Mouse (Mus musculus): ENCODE measurements around the gene Pde9a.

The Pde9a gene

DNA sequence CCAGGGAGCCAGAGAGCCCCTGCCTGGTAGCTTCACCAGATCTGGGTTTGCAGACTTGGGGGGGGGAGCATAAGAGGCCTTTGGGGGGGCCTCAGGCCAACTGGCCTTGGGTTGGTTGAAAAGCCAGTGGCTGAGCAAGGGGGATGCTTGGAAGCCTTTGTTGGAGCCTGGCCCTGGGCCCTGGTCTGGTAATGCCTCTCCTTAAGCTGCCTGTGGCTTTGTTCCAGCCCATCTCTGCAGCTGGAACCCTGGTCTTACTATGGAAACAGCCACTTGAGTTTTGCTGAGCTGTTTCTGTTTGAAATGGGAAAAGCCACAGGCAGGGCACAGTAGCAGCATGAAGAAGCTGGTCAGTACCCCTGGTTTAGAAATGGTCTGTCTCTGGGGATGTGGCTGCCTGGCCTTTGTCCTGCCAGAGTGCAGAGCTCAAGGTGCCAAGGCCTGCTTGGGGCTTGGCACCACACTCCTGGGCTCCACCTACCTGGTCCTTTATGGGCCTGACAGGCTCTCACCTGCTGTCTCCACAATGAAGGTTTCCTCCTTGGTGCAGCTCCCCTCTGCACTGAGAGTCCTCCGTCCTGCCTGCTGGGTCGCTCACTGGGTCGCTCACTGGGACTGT lies 3.5 kb downstream of the Pde9a start:
- no peak for DNase-seq

- no peak for DNase-seq
These were observed 5.5 kb downstream of the Pde9a start for GRCm38 (mm10) chr17:31391462-31391861.

DNA sequence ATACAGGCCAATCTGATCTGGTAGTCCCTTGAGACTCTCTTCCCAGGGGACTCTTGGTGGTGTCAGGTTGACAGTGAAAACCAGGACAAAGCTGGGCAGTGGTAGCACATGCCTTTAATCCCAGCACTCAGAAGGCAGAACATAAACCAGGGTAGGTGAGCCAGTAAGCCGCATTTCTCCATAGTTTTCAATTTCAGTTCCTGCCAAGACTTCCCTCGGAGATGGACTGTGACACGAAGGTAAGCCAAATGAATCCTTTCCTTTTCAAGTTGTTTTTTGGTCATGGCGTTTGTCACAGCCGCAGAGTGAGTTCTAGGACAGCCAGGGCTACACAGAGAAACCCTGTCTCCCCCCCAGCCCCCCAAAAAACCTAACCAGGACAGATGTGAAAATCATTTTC lies 6.0 kb downstream of the Pde9a start:
- no peak for DNase-seq

DNA sequence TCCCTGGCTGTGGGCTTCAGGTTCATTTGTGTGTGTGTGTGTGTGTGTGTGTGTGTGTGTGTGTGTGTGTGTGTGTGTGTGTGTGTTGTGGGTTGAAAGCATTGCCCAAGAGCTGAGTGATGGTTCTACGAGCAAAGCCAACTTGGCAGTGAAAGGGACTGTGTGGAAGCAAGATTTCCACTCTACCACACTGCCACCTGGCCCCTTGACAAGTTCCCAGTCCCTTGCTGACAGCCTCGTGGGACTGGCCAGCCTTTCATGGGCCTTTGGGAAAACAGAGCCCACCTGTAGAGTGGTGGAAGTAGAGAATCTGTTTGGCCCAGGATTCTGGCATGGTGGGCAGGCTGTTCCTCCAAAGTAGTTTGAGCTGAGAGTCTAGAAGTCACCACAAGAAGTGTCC lies 7.8 kb downstream of the Pde9a start:
- no peak for DNase-seq

- no peak for DNase-seq
These were observed 14.3 kb downstream of the Pde9a start for GRCm38 (mm10) chr17:31400294-31400693.

DNA sequence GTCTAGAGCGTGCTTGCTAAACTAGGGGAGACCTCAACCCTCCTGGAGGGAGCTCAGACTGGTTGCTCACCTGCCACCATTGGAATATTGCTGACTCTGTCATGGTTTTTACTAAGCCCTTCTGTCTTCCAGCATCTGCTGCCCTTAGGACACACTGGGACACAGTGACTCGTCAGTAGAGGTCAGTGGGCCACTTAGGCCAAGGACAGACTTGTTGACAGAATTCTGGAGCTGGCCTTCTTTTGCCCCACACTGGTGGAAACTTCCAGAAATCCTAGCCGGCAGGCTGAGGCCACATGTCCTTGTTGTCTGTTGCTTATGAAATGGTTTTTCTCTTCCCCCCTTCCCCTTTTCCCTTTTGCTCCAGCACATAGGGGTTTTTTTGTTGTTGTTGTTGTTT lies 15.2 kb downstream of the Pde9a start:
- DNase-seq, result no peak

DNA sequence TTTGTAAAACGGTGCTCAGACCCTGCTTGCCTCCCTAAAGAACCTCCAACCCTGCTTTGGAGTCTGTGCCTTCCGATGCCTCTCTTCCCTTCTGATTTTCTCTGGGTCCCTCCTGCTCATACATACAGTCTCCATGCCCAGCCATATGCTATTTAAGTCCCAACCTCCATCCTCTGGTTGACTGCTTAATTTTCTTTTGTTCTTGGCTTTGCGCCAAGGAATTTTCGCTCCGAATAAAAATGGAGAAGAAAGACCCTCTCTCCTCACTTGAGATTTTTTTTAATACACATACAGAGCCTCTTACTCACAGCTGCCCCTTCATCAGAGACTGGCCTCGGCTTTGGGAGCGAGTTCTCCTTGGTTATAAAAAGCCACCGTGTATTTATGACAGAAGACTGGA lies 16.7 kb downstream of the Pde9a start:
- no peak for DNase-seq

- no peak for DNase-seq
These were observed 19.8 kb downstream of the Pde9a start for GRCm38 (mm10) chr17:31405694-31406227.

DNA sequence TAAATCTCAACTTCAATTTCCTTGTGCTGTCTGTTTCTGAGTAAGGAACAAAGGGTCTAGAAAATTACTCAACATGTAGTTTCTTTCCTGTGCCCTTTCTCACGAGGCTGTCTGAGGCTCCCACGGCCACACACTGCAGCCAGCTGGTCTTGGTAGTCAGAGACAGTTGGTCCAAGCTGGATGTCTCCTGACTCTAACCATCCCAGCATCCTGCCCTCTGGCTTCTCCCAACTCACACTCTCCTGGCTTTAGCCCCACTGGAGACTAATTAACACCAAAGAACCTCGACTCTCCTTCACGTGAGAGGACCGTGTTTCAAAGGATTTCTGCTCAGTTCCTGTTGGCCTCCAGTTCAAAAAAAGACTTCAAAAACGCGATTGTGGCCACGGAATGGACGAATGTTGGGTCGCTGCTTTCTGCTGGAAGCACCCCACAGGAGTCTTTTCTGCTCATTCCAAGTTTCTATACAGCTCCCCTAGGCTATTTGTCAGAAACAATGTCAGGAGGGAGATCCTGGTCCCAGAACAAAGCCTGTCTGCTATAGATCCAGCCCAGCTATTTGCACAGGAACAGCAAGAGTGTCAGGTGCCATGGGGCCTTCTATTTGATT lies 23.8 kb downstream of the Pde9a start:
- no peak for DNase-seq

DNA sequence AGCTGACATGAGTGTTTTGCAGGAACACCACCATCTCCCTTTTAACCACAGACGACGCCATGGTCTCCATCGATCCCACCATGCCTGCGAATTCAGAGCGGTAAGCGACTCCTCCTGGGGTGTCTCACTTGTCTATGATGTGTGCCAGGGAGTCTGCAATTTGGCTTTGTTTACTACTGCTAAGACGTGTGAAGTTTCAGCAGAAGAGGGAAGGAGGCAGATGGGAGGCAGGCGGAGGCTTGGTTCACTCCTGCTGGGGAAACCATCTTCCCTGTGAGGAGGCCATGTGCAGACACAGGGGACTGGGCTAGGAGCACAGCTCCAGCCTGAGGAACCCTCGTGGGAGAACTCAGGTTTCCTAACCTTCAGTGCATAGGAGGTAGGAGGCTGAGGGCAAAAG lies 29.2 kb downstream of the Pde9a start:
- no peak for DNase-seq

DNA sequence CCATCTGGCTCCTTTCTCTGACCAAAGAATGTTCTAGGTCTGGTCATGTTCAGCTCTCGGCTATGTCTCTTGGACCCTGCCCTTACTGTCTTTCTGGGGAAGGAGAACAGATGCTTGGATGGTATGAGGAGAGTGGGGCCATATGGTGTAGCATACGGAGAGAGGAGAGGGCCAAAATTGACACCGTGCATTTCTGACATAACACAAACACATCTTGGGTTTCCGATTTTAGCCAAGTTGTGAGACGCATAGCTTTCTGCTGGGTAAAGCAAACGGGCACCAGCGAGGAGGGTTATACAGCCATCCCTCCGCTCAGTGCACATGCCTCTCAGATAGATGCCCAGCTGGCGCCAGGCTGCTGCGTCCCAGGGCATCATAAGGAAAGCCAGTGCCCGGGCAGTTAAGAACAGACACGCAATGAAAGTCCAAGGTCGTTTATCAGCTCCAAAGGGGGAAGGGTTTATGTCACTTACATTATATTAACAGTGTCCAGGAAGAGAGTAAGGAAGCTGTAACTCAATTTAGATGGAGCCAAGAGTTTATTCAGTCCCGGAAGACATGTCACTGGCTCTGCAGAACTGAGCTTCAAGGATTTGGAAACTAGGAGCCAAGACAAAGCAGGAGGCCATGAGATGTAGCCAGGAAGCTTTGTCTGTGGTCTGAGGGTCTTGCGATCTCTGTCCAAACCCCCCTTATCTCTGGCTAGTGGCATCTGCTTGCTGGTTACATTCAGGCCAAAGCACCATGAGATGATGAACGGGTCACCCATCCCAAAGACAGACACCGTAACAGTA lies 33.0 kb downstream of the Pde9a start:
- peak; percentile 82 for DNase-seq

GRCm38 (mm10) chr17:31419598-31419950 lies 33.6 kb downstream of the Pde9a start:
- DNase-seq, result no peak

- no peak for DNase-seq
These were observed 34.0 kb downstream of the Pde9a start for GRCm38 (mm10) chr17:31419995-31420394.

GRCm38 (mm10) chr17:31420658-31421057 lies 34.6 kb downstream of the Pde9a start:
- DNase-seq, result no peak

DNA sequence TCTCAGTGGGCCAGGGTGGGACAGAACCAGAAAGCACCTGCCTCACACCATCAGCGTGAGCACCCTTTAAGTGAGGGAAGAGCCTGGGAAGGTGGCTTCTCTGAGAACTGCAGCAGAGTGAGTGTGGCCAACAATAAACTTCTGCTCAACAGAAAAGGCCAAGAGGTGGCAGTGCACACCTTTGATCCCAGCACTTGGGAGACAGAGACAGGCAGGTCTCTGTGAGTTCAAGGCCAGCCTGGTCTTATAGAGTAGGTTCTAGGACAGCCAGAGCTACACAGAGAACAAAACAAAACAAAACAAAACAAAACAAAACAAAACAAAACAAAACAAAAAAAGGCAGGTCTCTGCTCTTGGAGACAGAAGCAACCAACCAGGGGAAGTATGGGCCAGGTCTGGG lies 36.4 kb downstream of the Pde9a start:
- no peak for DNase-seq

DNA sequence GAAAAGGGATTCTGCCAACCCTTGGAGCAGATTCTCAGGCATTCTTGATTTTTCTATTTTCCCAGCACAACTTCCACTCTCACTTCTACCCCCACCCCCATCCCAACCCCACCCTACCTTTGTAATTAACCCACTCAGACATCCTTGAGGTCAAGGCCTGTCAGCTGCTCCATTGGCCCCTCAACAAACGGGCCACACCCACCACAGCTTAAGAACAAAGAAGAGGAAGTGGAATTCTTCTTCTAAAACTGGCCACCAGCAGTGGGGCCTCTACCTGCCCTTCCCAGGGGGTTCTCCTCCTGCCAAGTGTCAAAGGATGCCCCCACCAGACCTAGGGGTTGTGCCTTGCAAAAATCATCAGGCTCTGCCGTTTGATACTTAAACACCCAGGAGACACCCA lies 37.0 kb downstream of the Pde9a start:
- DNase-seq, result no peak

DNA sequence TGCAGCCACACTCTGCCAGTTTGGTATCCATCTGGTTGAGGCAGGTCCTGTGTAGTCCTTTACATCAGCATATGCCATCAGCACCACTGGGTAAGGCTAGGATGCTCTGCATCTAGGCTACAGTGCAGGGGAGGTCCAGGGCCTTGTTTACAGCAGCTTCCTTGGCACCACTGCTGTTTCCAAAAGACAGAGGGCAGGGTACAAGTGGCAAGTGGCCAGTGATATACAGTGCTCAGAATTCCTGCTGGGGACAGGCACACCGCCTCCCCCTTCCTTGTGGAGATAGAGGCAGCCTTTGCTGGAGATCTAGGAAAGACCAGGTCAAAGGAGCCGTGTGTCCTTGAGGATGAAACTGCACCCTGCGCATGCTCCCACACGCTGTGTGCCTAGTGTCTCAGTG lies 38.3 kb downstream of the Pde9a start:
- no peak for DNase-seq

- no peak for DNase-seq
These were observed 38.8 kb downstream of the Pde9a start for GRCm38 (mm10) chr17:31424798-31425197.

DNA sequence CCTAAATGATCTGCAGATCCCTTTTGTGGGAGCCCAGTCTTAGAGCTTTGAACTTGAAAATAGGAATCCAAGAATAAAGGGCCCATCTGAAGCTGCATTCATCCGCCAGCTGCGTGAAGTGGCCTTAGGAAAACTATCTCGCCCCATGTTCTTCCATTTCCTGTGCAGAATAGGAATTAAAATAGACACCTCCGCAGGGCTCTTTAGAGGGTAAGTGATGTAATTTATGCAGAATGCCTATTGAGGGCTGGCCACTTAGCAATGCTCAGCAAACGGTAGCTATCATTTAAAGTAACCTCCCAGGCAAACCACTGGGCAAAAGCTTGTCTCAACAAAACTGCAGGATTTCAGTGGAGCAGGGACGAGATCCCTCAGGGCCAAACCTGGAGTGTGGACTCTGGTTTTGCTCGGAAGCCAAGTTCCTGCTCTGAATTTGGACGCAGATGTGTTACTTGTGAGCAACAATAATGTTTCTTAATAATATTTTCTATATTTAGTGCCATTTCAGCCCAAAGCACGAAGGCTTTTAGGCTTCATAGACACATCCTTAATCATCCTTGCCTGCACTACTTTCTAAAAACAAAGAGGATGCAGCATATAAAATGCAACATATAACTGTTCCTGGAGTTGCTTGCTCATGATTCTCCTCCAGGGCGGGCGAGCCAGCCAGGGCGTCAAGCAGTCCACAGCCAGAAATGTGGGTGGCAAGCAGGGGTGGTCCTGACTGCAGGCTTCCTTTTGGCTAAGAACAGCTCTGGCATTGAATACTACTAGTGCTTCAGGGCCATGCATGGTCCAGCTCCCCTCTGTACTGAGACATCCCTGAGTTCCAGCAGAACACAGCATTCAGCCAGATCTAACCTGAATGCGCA lies 40.1 kb downstream of the Pde9a start:
- DNase-seq, result no peak

- DNase-seq, result no peak
These were observed 43.4 kb downstream of the Pde9a start for GRCm38 (mm10) chr17:31429402-31429801.

- no peak for DNase-seq
These were observed 46.9 kb downstream of the Pde9a start for GRCm38 (mm10) chr17:31432878-31433281.

DNA sequence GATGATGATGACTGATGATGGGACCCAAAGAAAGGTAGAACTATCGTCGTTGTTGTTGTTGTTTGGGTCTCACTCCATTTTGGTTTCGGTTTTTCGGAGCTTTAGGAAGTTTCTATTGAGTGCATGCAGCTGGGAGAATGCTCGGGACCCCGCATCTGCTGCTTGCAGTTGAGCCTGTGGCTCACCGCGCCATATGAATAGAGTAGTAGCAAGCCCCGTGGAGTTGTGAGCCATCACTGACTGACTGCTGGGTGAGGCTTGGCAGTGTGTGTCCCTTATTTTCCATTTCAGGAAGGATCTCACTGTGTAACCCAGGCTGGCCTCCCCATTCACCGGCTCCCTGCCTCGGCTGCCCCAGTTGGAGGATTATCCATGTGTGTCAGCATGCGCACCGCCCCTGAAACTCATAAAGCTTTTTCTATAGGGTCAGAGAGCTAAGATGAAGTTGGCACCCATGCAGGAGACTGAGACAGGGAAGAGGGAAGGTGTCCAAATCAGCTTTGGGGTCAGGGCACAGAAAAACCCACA lies 47.5 kb downstream of the Pde9a start:
- DNase-seq, result no peak

Measured in cerebellum, adult 8-10 months (tissue).